Mouse (Mus musculus) intestine, embryonic 14.5 days (tissue): ENCODE measurements around the gene Hps5. TPM values are rescaled to one million over a fixed set of nuclear protein-coding genes. Genes with fewer than 3 reads are reported as not detected.

Experiments used
- ATAC-seq: fragments of 200-750 bp; cut with Nextera tagmentation; replicated peaks from 2 replicates; pipeline ENCODE4 v1.8.0; 2017; ENCODE audit warnings: low read depth, moderate number of reproducible peaks, moderate TSS enrichment, moderate library complexity; ENCODE audit not compliant: low FRiP score, low TSS enrichment
- DNase-seq: peaks from one replicate; pipeline ENCODE4 v3.0.0-alpha.2; 2018; ENCODE audit warnings: low spot score
- H3K27ac ChIP-seq: fragments of 300-500 bp; sonication (generic); 2 replicates; pipeline ENCODE4 v1.5.1; 2014; ENCODE audit warnings: low read depth, mild to moderate bottlenecking, control low read depth
- H3K27me3 ChIP-seq: fragments of 300-500 bp; sonication (generic); replicated peaks from 2 replicates; pipeline ENCODE4 v1.6.1; 2014; ENCODE audit warnings: low read length, control low read depth; ENCODE audit not compliant: control insufficient read depth, insufficient read depth
- H3K36me3 ChIP-seq: fragments of 300-500 bp; sonication (generic); 2 replicates; pipeline ENCODE4 v1.6.1; 2014; ENCODE audit warnings: low read length, control low read depth; ENCODE audit not compliant: control insufficient read depth, insufficient read depth
- H3K4me1 ChIP-seq: fragments of 300-500 bp; sonication (generic); replicated peaks from 2 replicates; pipeline ENCODE4 v1.6.1; 2014; ENCODE audit warnings: low read length, control low read depth, mixed read lengths; ENCODE audit not compliant: control insufficient read depth, insufficient read depth
- H3K4me2 ChIP-seq: fragments of 300-500 bp; sonication (generic); 2 replicates; pipeline ENCODE4 v1.6.1; 2014; ENCODE audit warnings: low read length
- H3K4me3 ChIP-seq: fragments of 300-500 bp; sonication (generic); 2 replicates; pipeline ENCODE4 v1.5.1; 2014; ENCODE audit warnings: low read depth, low read length, control low read depth, mixed read lengths
- H3K9ac ChIP-seq: fragments of 300-500 bp; sonication (generic); 2 replicates; pipeline ENCODE4 v1.6.1; 2014; ENCODE audit warnings: mild to moderate bottlenecking, low read length
- H3K9me3 ChIP-seq: fragments of 300-500 bp; sonication (generic); 2 replicates; pipeline ENCODE4 v1.6.1; 2016; ENCODE audit warnings: low read length, control low read depth; ENCODE audit not compliant: control insufficient read depth
- WGBS: fragments of 180-500 bp; shearing (Covaris S2); extraction: QIAGEN DNeasy Blood & Tissue Kit; methylation state at CpG from one replicate; pipeline ENCODE4 v1.1.7; 2014; 5-methylcytosine and 5-hydroxymethylcytosine counted together
- polyA plus RNA-seq: library from polyadenylated mRNA; unstranded; fragments of >200 nt; fragmentation: Nextera tagmentation; extraction: Ambion mirVana; gene quantifications from 2 replicates; pipeline ENCODE4 v1.2.1, GENCODE M21; 2014

The Hps5 gene
- 18.8 and 20.9 TPM in 2 replicates for polyA plus RNA-seq

DNA sequence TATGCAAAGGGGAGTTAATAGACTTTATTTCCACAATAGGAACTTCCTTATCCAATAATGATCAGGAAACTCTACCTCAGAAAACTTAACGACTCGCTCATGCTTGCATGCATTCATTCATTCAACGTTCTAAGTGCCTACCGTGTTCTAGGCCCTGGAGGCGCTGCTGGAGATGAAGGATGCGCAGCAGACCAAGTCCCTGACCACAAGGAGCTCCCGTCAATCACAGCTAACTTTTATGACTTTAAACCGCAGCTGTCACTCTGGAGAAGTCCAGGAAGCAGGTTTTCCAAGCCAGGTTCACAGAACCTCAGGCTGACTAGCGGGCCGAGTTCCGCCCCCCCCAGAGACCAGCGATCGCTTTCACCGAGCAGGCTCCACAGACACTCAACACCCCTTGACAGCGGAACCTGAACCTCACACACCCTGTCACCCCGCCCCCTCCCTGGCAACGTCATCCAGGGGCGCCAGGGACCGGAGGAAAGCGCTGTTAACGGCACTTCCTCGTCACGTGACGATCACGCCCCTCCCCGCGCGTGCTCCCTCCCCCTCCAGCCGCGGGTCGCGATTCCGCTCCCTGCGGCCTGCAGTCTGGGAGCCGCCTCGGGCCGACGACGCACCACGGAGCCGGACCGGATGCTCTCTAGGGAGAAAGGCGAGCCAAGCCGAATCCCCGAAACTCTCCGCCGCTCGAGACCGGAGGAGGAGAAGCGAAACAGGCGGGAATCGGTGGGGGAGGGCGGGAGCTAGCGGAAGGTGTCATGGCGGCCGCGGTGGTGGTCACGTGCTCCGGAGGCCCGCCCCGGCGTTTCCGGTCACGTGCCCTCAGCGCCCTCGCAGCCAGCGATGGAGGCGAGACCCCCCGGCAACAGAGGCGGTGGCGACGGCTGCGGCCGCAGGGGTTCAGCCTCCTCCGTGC lies at the start of gene Hps5, which contains the start of gene Gtf2h1:
TSS of gene Hps5 (minus strand) at position 778 of the 919 bp plus-strand sequence.
TSS of gene Gtf2h1 (plus strand) at position 817 of the 919 bp plus-strand sequence.
- peak within 1 kb of the TSS; percentile 99 for H3K4me3 ChIP-seq
- peak within 1 kb of the TSS; percentile 94 for H3K4me2 ChIP-seq
- peaks cover 19% of the 10 kb centered on the region for H3K4me1 ChIP-seq
- H3K36me3 ChIP-seq, result peaks cover 27% of the 10 kb centered on the region
- ATAC-seq (peak; percentile 98), DNase-seq (peak; percentile 99)
- no peaks in the 10 kb centered on the region for H3K9me3 ChIP-seq
- no peaks in the 10 kb centered on the region for H3K27me3 ChIP-seq
- WGBS, result under 1% methylated on average over 65 of the region's 75 CpGs
- H3K9ac ChIP-seq, result peak within 1 kb of the TSS; percentile 92
- H3K27ac ChIP-seq, result peak within 1 kb of the TSS; percentile 93

DNA sequence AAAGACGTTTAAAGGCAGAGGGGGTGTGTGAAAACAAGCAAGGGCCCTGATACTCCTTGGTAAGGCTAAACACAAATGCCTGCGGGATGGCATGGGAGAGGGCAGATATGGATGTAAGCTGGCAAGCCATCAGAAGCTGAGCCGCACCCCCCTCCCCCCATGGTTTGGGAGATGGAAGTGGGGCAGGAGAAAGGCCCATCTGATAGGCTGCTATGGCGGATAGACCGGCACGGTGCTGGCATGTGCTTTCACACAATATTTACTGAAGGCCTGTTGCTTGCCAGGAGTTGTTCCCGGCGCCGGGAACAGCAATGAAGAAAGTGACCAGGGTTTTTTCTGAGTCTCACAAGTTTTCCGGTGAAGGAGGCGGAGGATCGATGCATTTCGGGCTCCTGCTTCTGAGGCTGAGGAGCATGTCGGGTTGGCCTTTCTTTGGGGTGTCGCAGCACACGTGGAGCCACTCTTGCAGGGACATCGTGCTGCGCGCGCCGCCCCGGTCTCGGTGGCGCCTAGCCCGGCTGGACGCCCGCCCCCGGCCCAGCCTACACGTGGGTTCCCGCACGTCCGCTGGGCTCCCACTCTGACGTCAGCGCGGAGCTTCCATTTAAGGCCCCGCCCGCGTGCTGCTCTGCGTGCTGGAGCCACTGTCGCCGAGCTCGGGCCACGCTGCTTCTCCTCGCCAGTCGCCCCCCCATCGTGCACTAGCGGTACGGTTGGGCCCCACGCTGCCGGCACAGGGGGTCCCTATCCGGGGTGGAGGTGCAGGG lies 49.5 kb upstream of the Hps5 start:
- peak overlapping the region; percentile 91 for H3K4me2 ChIP-seq
- peak overlapping the region; percentile 97 for H3K27ac ChIP-seq
- no peaks in the 10 kb centered on the region for H3K9me3 ChIP-seq
- H3K9ac ChIP-seq, result peak overlapping the region; percentile 98
- 1% methylated on average over 51 of the region's 51 CpGs for WGBS
- ATAC-seq (peak; percentile 90), DNase-seq (peak; percentile 98)
- H3K4me3 ChIP-seq, result peak overlapping the region; percentile 96
- peaks cover 8% of the 10 kb centered on the region for H3K4me1 ChIP-seq
- no peaks in the 10 kb centered on the region for H3K27me3 ChIP-seq
- peaks cover 27% of the 10 kb centered on the region for H3K36me3 ChIP-seq

DNA sequence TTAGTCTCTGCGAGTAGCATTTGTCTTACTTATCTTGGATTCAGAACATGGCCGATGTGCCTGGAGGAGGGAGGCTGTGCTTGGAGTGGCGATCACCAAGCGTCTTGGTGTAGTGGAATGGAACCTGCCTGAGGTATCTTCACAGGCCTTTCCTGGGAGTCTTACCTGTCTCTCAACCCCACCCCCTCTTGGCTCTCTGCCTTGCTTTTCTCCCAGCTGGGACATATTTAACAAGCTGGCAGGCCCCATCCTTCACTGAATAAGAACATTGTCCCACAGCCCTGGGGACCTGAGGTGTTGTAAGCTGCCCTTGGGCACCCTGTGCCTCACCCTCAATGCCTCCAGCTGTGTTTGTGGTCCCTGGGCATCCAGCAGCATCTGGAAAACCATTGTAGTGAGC lies 47.7 kb upstream of the Hps5 start:
- 88% methylated on average over 4 of the region's 4 CpGs for WGBS
- Histone ChIP-seq H3K9me3 (no peaks in the 10 kb centered on the region), H3K27me3 (no peaks in the 10 kb centered on the region), H3K36me3 (peaks cover 9% of the 10 kb centered on the region), H3K27ac (no peak overlapping the region), H3K4me3 (no peak overlapping the region), H3K9ac (no peak overlapping the region), H3K4me1 (peaks cover 25% of the 10 kb centered on the region), H3K4me2 (no peak overlapping the region)
- no peak for ATAC-seq
- DNase-seq, result no peak

DNA sequence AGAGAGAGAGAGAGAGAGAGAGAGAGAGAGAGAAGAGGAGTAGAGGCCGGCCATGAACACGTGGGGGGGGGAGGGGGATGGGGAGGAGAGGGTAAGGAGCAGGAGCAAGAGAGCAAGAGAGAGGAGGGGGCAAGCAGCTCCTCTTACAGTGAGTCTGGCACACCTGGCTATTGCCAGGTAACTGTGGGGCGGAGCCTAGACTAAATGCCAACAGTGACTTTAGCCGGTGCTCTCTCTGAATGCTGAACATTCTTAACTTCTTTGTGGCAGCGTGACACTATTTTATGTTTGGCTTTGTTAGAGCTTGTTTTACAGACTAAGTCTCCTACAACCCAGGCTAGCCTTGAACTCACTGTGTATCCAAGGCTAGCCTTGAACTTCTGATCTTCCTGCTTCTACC lies 46.4 kb upstream of the Hps5 start:
- H3K4me2 ChIP-seq, result no peak overlapping the region
- H3K4me1 ChIP-seq, result peaks cover 35% of the 10 kb centered on the region
- no peak overlapping the region for H3K27ac ChIP-seq
- DNase-seq (no peak), ATAC-seq (no peak)
- no peak overlapping the region for H3K4me3 ChIP-seq
- no peaks in the 10 kb centered on the region for H3K36me3 ChIP-seq
- no peak overlapping the region for H3K9ac ChIP-seq
- H3K27me3 ChIP-seq, result no peaks in the 10 kb centered on the region
- no peaks in the 10 kb centered on the region for H3K9me3 ChIP-seq
- 29% methylated on average over 5 of the region's 5 CpGs for WGBS

DNA sequence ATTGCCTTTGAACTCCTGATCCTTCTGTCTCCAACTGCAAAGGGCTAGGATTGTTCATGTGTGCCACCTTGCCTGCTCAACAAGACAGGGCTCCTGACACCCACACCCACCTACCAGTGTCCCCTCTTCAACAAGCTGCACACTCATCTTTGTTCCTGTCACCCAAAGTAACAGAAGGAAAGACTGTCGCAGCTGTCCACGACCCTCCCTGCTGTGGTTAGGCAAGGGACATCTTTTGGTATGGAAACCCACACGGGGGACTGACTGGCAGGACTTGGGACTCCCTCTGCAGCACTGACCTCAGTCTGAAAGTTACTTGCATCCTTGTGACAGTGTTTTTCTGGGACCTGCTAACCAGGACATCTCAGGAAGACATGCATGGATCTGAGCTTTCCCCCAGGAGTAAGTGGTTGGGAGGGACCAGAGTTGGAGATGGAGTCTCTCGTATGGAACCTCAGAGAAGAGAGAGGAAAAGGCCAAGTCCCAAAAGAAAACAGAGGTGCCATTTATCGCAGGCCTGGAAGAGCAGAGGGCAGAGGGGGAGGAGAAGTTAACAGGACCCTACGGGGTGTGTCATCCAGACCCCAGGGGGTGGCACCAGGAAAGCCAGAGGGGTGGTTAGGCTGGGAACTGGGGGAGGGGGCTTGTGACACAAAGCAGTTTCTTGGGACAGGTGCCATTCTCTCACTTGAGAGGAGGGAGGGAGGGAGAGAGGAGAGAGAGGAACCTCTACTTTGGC lies 45.1 kb upstream of the Hps5 start, which contains the start of gene Ldha:
TSS of gene Ldha (plus strand) at position 689 of the 739 bp plus-strand sequence.
- ATAC-seq (no peak), DNase-seq (no peak)
- no peaks in the 10 kb centered on the region for H3K9me3 ChIP-seq
- peaks cover 30% of the 10 kb centered on the region for H3K4me1 ChIP-seq
- no peak within 1 kb of the TSS for H3K4me3 ChIP-seq
- H3K36me3 ChIP-seq, result no peaks in the 10 kb centered on the region
- 30% methylated on average over 6 of the region's 6 CpGs for WGBS
- H3K9ac ChIP-seq, result no peak within 1 kb of the TSS
- no peak within 1 kb of the TSS for H3K27ac ChIP-seq
- no peak within 1 kb of the TSS for H3K4me2 ChIP-seq
- no peaks in the 10 kb centered on the region for H3K27me3 ChIP-seq

DNA sequence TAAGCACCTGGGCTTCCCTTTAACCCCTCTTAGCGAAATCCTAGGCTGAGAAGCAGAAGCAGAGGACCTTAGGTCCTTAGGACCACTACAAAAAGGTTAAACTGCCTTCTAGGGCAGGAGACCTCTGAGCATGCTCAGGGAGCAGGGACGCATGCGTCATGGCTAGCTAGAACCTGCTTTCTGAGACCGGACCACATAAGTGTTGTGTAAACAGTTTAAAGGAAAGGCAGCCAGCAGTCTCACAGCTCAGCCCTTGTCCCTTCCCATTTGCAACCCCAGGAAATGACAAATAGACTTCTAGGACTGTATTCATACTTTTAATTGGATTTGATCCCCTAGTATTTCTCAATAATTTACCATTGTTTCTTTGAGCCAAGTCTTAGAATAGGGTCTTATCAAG lies 44.5 kb upstream of the Hps5 start:
- no peak for ATAC-seq
- H3K4me2 ChIP-seq, result no peak overlapping the region
- no peaks in the 10 kb centered on the region for H3K27me3 ChIP-seq
- no peak overlapping the region for H3K9ac ChIP-seq
- no peak overlapping the region for H3K27ac ChIP-seq
- 33% methylated on average over 4 of the region's 4 CpGs for WGBS
- no peaks in the 10 kb centered on the region for H3K9me3 ChIP-seq
- no peaks in the 10 kb centered on the region for H3K36me3 ChIP-seq
- no peak for DNase-seq
- no peak overlapping the region for H3K4me3 ChIP-seq
- H3K4me1 ChIP-seq, result peaks cover 30% of the 10 kb centered on the region

DNA sequence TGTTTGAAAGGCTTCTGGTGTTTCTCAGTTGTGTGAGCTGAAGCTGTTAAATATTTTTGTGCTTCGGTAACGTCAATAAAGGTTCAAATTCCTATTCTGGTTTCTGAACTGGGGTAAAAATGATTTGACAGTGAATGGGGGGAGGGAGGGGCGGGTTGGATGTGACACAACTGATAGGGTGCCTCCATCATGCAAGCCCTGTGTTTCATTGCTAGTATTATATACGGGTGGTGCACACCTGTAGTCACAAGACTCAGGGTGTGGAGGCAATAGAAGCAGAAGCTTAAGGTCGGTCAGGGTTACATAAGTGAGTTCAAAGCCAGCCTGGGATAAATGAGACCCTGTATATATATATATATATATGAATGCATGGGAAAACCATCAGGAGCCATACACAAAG lies 44.0 kb upstream of the Hps5 start:
- WGBS, result 59% methylated on average over 5 of the region's 5 CpGs
- H3K4me2 ChIP-seq, result no peak overlapping the region
- H3K9ac ChIP-seq, result no peak overlapping the region
- no peaks in the 10 kb centered on the region for H3K9me3 ChIP-seq
- peaks cover 30% of the 10 kb centered on the region for H3K4me1 ChIP-seq
- H3K27ac ChIP-seq, result peak overlapping the region; percentile 77; the same call in 1 of the 2 replicates
- ATAC-seq (no peak), DNase-seq (no peak)
- H3K27me3 ChIP-seq, result no peaks in the 10 kb centered on the region
- no peaks in the 10 kb centered on the region for H3K36me3 ChIP-seq
- no peak overlapping the region for H3K4me3 ChIP-seq

DNA sequence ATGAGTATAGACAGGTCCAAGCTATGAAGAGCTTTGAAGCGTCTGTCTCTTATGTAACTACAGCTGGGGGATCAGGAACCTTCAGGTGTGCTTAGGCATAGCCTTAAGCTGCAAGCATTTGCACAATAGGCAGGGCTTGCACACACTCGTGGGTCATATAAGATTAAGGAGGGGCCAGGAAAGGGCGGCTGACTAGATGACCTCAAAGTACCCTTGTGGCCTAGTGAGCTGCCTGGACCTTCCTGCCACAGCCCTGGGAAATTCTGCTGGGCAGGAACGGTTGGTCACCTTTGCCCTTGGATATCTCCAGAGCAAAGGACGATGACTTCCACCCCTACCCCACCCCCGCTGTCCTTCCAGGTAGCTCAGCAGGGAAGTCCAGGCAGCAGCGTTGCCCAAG lies 43.6 kb upstream of the Hps5 start:
- Histone ChIP-seq H3K9me3 (no peaks in the 10 kb centered on the region), H3K4me2 (peak overlapping the region; percentile 24; the same call in 1 of the 2 replicates), H3K36me3 (no peaks in the 10 kb centered on the region), H3K4me3 (no peak overlapping the region), H3K27ac (peak overlapping the region; percentile 77), H3K27me3 (no peaks in the 10 kb centered on the region), H3K4me1 (peaks cover 30% of the 10 kb centered on the region), H3K9ac (no peak overlapping the region)
- DNase-seq (no peak), ATAC-seq (peak; percentile 33)
- 23% methylated on average over 7 of the region's 7 CpGs for WGBS
